In genomic region chr8:106838803-106839202, GRCm38 (mm10) we compare ENCODE assay signal across 11 mouse cellular contexts. TPM values are rescaled to one million over a fixed set of nuclear protein-coding genes. Genes with fewer than 3 reads are reported as not detected.
A peak's percentile ranks its signal among the peaks of the same experiment; 100 is the strongest.
DNase-seq lines count a peak whose midpoint lies in the region; ATAC-seq and TF ChIP-seq lines count a peak whose summit lies in the region.
"Had no signal": no experiment of that assay in that cellular context is flagged by ENCODE, and none has a peak within 500 bp of the region (broad histone marks: within the 10 kb centered on the region; RNA-seq: fewer than 3 reads in every experiment).

No protein-coding gene starts in this region.

- no peak for TF ChIP-seq CTCF in stomach, postnatal 0 days (IDR thresholded peaks at IDR 0.05; ENCODE audit: low read depth)

- peaks cover 18% of the 10 kb centered on the region for H3K4me1 ChIP-seq in hindbrain, embryonic 13.5 days (replicated peaks)
- H3K4me1 ChIP-seq in hindbrain, embryonic 10.5 days (replicated peaks) = peaks cover 14% of the 10 kb centered on the region
- no peaks in the 10 kb centered on the region; the same call in 1 of the 2 replicates for H3K4me1 ChIP-seq in stomach, embryonic 14.5 days (ENCODE audit: control insufficient read depth, insufficient read depth, low read length)
- H3K4me1 ChIP-seq in stomach, postnatal 0 days (replicated peaks; ENCODE audit: control insufficient read depth, insufficient read depth) = 0 out of 2 replicates have a peak, but pooled peaks cover 2% of the 10 kb centered on the region
- H3K4me1 ChIP-seq in hindbrain, embryonic 14.5 days (replicated peaks; ENCODE audit: control insufficient read depth, insufficient read depth, low read length) = peaks cover 8% of the 10 kb centered on the region; the same call in 1 of the 2 replicates

- peak overlapping the region; percentile 81 for H3K27ac ChIP-seq in hindbrain, embryonic 13.5 days
- no peak overlapping the region for H3K27ac ChIP-seq in hindbrain, embryonic 10.5 days
- H3K27ac ChIP-seq in stomach, embryonic 14.5 days (ENCODE audit: low read length) = no peak overlapping the region
- no peak overlapping the region; the same call in 1 of the 2 replicates for H3K27ac ChIP-seq in stomach, postnatal 0 days (replicated peaks)
- H3K27ac ChIP-seq in hindbrain, embryonic 14.5 days = peak overlapping the region; percentile 78; the same call in 1 of the 2 replicates

- H3K4me2 ChIP-seq in hindbrain, embryonic 13.5 days = no peak overlapping the region
- peak overlapping the region; percentile 6; the same call in 1 of the 2 replicates for H3K4me2 ChIP-seq in stomach, embryonic 14.5 days (replicated peaks; ENCODE audit: low read depth, low read length)
- H3K4me2 ChIP-seq in stomach, postnatal 0 days (replicated peaks; ENCODE audit: low read depth) = no peak overlapping the region
- no peak overlapping the region for H3K4me2 ChIP-seq in hindbrain, embryonic 14.5 days (replicated peaks)
- H3K4me2 ChIP-seq: liver, embryonic 11.5 days had no signal

- no peak overlapping the region for H3K4me3 ChIP-seq in hindbrain, embryonic 13.5 days
- H3K4me3 ChIP-seq in hindbrain, embryonic 10.5 days = no peak overlapping the region
- H3K4me3 ChIP-seq in stomach, embryonic 14.5 days (ENCODE audit: low read depth, low read length) = no peak overlapping the region
- H3K4me3 ChIP-seq in stomach, postnatal 0 days (ENCODE audit: low read depth, low read length) = no peak overlapping the region
- no peak overlapping the region for H3K4me3 ChIP-seq in hindbrain, embryonic 14.5 days (replicated peaks; ENCODE audit: low read length)

- 79% methylated on average over 6 of the region's 6 CpGs for WGBS in hindbrain, embryonic 13.5 days
- 83% methylated on average over 6 of the region's 6 CpGs for WGBS in hindbrain, embryonic 10.5 days
- 53% methylated on average over 6 of the region's 6 CpGs for WGBS in stomach, embryonic 14.5 days
- 49% methylated on average over 6 of the region's 6 CpGs for WGBS in stomach, postnatal 0 days
- 82% methylated on average over 6 of the region's 6 CpGs for WGBS in hindbrain, embryonic 14.5 days

- H3K9me3 ChIP-seq in hindbrain, embryonic 13.5 days = no peaks in the 10 kb centered on the region
- H3K9me3 ChIP-seq in hindbrain, embryonic 10.5 days = no peaks in the 10 kb centered on the region
- H3K9me3 ChIP-seq in stomach, embryonic 14.5 days (ENCODE audit: control insufficient read depth, low read depth, low read length) = no peaks in the 10 kb centered on the region
- H3K9me3 ChIP-seq in stomach, postnatal 0 days (ENCODE audit: control insufficient read depth, low read length) = no peaks in the 10 kb centered on the region
- H3K9me3 ChIP-seq in hindbrain, embryonic 14.5 days (ENCODE audit: control insufficient read depth, low read length) = no peaks in the 10 kb centered on the region

- peaks cover 3% of the 10 kb centered on the region for H3K36me3 ChIP-seq in hindbrain, embryonic 13.5 days
- H3K36me3 ChIP-seq in hindbrain, embryonic 10.5 days = peaks cover 6% of the 10 kb centered on the region; the same call in 1 of the 2 replicates
- H3K36me3 ChIP-seq in stomach, embryonic 14.5 days (ENCODE audit: control insufficient read depth, insufficient read depth, low read length) = no peaks in the 10 kb centered on the region
- H3K36me3 ChIP-seq in stomach, postnatal 0 days (ENCODE audit: control insufficient read depth, insufficient read depth, low read length) = no peaks in the 10 kb centered on the region
- H3K36me3 ChIP-seq in hindbrain, embryonic 14.5 days (replicated peaks; ENCODE audit: control insufficient read depth, insufficient read depth) = no peaks in the 10 kb centered on the region

- 0 out of 2 replicates have a peak overlapping the region, but pooled peaks have one; percentile 58 for H3K9ac ChIP-seq in hindbrain, embryonic 13.5 days
- H3K9ac ChIP-seq in stomach, embryonic 14.5 days (replicated peaks; ENCODE audit: low read depth, low read length) = no peak overlapping the region
- H3K9ac ChIP-seq in stomach, postnatal 0 days (ENCODE audit: low read length) = no peak overlapping the region
- no peak overlapping the region; the same call in 1 of the 2 replicates for H3K9ac ChIP-seq in hindbrain, embryonic 14.5 days

- ATAC-seq in hindbrain, embryonic 13.5 days (ENCODE audit: low FRiP score) = no peak
- no peak for ATAC-seq in stomach, embryonic 14.5 days (ENCODE audit: insufficient number of reproducible peaks, insufficient read depth, low FRiP score, low read depth)
- ATAC-seq in stomach, postnatal 0 days (ENCODE audit: low FRiP score, low TSS enrichment) = no peak
- ATAC-seq in hindbrain, embryonic 14.5 days (ENCODE audit: low FRiP score) = no peak

- no peaks in the 10 kb centered on the region for H3K27me3 ChIP-seq in hindbrain, embryonic 13.5 days
- no peaks in the 10 kb centered on the region for H3K27me3 ChIP-seq in hindbrain, embryonic 10.5 days (ENCODE audit: insufficient read depth, poor library complexity, severe bottlenecking)
- no peaks in the 10 kb centered on the region for H3K27me3 ChIP-seq in stomach, embryonic 14.5 days (ENCODE audit: control insufficient read depth, insufficient read depth, low read length)
- no peaks in the 10 kb centered on the region for H3K27me3 ChIP-seq in stomach, postnatal 0 days (ENCODE audit: control insufficient read depth, insufficient read depth, low read length)
- no peaks in the 10 kb centered on the region for H3K27me3 ChIP-seq in hindbrain, embryonic 14.5 days (ENCODE audit: control insufficient read depth, insufficient read depth, low read length)

- no peak for DNase-seq in hindbrain, embryonic 10.5 days (ENCODE audit: low spot score)
- no peak for DNase-seq in stomach, postnatal 0 days (ENCODE audit: low spot score)
- no peak for DNase-seq in hindbrain, embryonic 14.5 days (ENCODE audit: low spot score)
- no peak for DNase-seq in adrenal gland, adult 2 months
- DNase-seq in urinary bladder, postnatal 10 days (ENCODE audit: low spot score) = no peak
- DNase-seq: embryo, embryonic 11 days; kidney, adult 8-10 months; thymus, adult 2 months had no signal

- no peak for TF ChIP-seq EP300 in stomach, postnatal 0 days (optimal IDR thresholded peaks at IDR 0.05)

RNA-seq across cellular contexts. Expression of gene Has3, which starts 31.2 kb away (rescaled TPM):
- 0.53 and 0.88 TPM in 2 replicates for polyA plus RNA-seq in hindbrain, embryonic 13.5 days (2015; fragmentation: Nextera tagmentation; extraction: Ambion mirVana)
- 0.04 and 0.13 TPM in 2 replicates for polyA plus RNA-seq in hindbrain, embryonic 10.5 days (2016; fragmentation: Nextera tagmentation; extraction: Ambion mirVana)
- 0.48 and 0.54 TPM in 2 replicates for polyA plus RNA-seq in stomach, embryonic 14.5 days (2014; fragmentation: Nextera tagmentation; extraction: Ambion mirVana)
- 0.28 and 0.40 TPM in 2 replicates for polyA plus RNA-seq in stomach, postnatal 0 days (2015; fragmentation: Nextera tagmentation; extraction: Ambion mirVana)
- 1.2 and 1.7 TPM in 2 replicates for polyA plus RNA-seq in hindbrain, embryonic 14.5 days (2014; fragmentation: Nextera tagmentation; extraction: Ambion mirVana)
- under 1 TPM; 0.35 to 0.37 TPM for total RNA-seq in adrenal gland, adult 2 months (2021)
- polyA plus RNA-seq in adrenal gland, adult 2 months (2012; rRNA removed) = 0.50 and 0.68 TPM in 2 replicates

RNA-seq across cellular contexts. Expression of gene Utp4, which starts 54.6 kb away (rescaled TPM):
- polyA plus RNA-seq in hindbrain, embryonic 13.5 days (2015; fragmentation: Nextera tagmentation; extraction: Ambion mirVana) = 45.5 and 47.3 TPM in 2 replicates
- polyA plus RNA-seq in hindbrain, embryonic 10.5 days (2016; fragmentation: Nextera tagmentation; extraction: Ambion mirVana) = 58.3 and 85.0 TPM in 2 replicates
- polyA plus RNA-seq in stomach, embryonic 14.5 days (2014; fragmentation: Nextera tagmentation; extraction: Ambion mirVana) = 63.5 and 64.9 TPM in 2 replicates
- 30.4 and 33.7 TPM in 2 replicates for polyA plus RNA-seq in stomach, postnatal 0 days (2015; fragmentation: Nextera tagmentation; extraction: Ambion mirVana)
- 39.6 and 46.6 TPM in 2 replicates for polyA plus RNA-seq in hindbrain, embryonic 14.5 days (2014; fragmentation: Nextera tagmentation; extraction: Ambion mirVana)
- 10 to 100 TPM; 40.6 to 50.1 TPM for total RNA-seq in adrenal gland, adult 2 months (2021)
- 17.2 and 20.5 TPM in 2 replicates for polyA plus RNA-seq in adrenal gland, adult 2 months (2012; rRNA removed)

Comparison
In these comparisons a context has a peak if more than half of its experiments do, and no peak if none do; other contexts are left out.
1. H3K27ac ChIP-seq: peak in hindbrain, embryonic 13.5 days (single experiment) and hindbrain, embryonic 14.5 days (single experiment); none in hindbrain, embryonic 10.5 days (single experiment), stomach, embryonic 14.5 days (single experiment) and stomach, postnatal 0 days (single experiment).